Mouse (Mus musculus): ENCODE measurements around the gene Gpr137c. TPM values are rescaled to one million over a fixed set of nuclear protein-coding genes. Genes with fewer than 3 reads are reported as not detected.

The Gpr137c gene
- total RNA-seq, 2 experiments from 2014 or later: 1.6 to 2.3 TPM

Other genes with a start within 250 kb of the Gpr137c start
- gene Ptger2, start 231.5 kb upstream of the Gpr137c start, total RNA-seq (2021): under 1 TPM; 0.16 to 0.23 TPM
- 1 to 10 TPM; 8.3 to 9.8 TPM for gene Txndc16, start 611 bp downstream of the Gpr137c start, total RNA-seq (2021)
- gene Ero1l, start 99.1 kb downstream of the Gpr137c start, total RNA-seq (2021): 10 to 100 TPM in 1 of 2 experiments, 1 to 10 TPM in 1; 9.2 to 13.9 TPM
- gene Psmc6, start 110.1 kb downstream of the Gpr137c start, total RNA-seq (2021): 100 to 1,000 TPM; 119 to 125 TPM
- gene Styx, start 131.4 kb downstream of the Gpr137c start, total RNA-seq (2021): 10 to 100 TPM; 60.3 to 61.5 TPM
- gene Gnpnat1, start 185.2 kb downstream of the Gpr137c start, total RNA-seq (2021): 10 to 100 TPM; 11.5 to 14.8 TPM

Measured in gastrocnemius, postnatal 10 days (tissue).